Mouse (Mus musculus) telencephalon, adult 2 months (tissue): ENCODE results near the gene 2610318N02Rik.
"Not testable (repeated sequence)": the region's sequence is repeated elsewhere in the genome, so short reads cannot be mapped to it uniquely, and the experiment has no call there.

ENCODE experiments used
- DNase-seq: peaks from one replicate; pipeline ENCODE4 v3.0.0-alpha.2; 2011; ENCODE audit warnings: low read depth, low spot score

Gene 2610318N02Rik

DNA sequence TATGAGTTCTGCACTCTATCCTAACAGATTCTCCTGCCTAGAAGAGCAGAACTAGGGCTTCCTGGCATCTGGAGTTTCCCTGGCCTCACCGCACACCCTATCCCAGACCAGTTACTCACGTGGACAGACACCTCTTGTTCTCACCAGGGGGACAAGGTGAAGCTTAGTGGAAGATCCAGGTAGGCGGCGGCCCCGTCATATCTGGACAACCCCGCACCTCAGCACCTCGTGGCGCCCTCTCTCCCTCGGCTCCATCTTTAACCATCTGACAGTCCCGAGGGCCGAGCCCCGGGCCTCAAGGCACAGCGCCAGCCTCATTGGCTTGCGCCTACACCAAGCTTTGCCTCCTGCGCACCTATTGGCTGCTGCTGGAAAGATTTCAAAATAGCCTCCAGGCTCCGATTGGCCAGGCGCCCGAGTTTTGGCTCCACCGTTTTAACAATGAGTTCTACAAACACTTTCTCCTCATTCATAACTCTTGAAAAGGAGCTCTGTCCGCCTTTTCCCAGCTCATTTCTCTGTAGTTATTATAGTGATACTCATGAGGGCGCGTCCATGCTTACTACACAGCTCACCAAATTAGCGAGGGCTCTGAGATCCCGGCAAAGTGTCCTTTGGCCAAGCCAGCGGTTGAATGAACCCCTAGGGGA lies at the start of gene 2610318N02Rik:
TSS of gene 2610318N02Rik (minus strand) at position 297 of the 650 bp plus-strand sequence.
- peak; percentile 53 for DNase-seq

DNA sequence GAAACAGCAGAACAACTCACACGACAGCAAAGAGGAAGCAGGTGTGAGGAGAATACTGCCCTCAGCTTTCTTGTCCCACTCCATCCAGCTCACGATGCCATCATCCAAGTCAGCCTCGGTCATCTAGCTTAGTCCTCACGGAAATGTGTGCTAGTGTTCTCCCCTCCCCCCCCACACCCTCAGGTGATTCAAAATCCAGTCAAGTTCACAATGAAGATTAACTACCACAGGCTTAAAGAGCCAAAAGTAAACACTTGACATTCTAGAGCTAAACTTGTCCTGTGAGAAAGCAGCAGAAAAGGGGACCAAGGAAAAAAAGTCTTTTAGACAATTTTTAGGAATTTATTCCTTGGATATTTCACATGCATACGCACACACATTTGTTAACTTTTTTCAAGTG lies 43.1 kb upstream of the 2610318N02Rik start:
- DNase-seq = no peak

DNA sequence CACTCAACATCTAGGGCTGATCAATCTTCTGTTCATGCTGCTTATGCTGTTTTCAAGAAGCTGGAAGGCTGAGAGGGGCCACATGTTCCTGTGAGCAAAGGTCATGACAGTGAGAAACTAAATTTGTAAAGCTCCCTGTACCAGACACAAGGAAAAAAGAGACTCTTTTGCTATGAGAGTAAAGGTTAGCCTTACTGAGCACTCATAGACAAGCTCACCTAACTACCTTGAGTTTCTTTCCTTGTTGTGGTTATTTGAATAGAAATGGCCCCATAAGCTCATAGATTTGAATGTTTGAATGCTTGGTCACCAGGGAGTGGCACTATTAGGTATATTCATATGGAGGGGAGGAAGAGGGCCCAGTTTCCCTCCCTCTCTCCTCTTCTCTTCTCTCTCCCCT lies 42.2 kb upstream of the 2610318N02Rik start:
- DNase-seq = no peak

DNA sequence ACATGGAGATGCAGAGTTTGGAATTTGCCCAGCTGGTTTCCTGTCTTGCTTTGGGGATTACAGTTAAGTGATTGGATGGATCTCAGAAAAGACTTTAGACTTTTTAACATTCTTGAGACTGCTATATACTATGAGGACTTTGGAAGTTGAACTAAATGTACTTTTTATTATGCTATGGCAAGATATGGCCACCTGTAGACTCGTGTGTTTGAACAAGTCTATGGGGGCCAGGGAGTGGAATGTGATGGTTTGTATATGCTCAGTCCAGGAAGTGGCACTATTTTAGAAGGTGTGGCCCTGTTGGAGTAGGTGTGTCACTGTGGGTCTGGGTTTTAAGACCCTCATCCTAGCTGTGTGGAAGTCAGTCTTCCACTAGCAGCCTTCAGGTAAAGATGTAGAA lies 40.5 kb upstream of the 2610318N02Rik start:
- not testable (repeated sequence) for DNase-seq

DNA sequence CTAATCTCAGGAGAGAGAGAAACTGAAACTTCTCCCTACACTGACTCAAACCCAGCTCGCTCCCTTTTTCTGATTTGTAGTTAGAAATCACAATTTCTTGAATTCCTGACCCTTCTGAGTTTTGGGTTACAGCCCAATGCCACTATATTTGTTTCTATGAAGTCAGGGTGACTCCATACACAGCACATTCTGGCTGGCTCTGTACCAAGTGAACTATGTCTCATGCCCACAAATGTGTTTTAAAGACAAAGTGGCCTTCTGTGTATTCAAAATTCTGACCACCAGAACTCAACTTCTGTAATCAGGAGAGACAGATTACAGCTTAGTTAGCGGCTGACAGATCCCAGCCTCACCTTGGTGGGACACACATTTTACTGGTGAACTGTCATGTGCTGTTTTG lies 29.4 kb upstream of the 2610318N02Rik start:
- no peak for DNase-seq

- no peak for DNase-seq
Measured at GRCm38 (mm10) chr16:17151874-17152273, 26.9 kb upstream of the 2610318N02Rik start.

GRCm38 (mm10) chr16:17150520-17151258 lies 25.7 kb upstream of the 2610318N02Rik start:
- no peak for DNase-seq

DNA sequence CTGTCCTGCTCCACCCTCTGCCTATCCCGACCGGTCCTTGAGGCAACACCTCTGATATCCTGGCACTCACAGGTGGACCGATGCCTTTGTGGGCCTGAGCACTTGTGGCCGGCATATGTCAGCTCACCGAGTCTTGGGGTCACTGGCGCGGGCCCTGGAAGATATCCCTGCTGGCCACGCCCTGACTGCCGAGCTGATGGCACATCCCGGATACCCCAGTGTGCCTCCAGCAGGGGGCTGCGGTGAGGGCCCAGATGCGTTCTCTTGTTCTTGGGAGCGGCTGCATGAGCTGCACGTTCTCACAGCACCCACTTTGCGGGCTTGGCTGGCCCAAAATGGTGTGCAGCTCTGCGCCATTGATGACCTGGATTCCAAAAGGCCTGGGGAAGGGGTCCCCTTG lies 23.1 kb upstream of the 2610318N02Rik start:
- no peak for DNase-seq

DNA sequence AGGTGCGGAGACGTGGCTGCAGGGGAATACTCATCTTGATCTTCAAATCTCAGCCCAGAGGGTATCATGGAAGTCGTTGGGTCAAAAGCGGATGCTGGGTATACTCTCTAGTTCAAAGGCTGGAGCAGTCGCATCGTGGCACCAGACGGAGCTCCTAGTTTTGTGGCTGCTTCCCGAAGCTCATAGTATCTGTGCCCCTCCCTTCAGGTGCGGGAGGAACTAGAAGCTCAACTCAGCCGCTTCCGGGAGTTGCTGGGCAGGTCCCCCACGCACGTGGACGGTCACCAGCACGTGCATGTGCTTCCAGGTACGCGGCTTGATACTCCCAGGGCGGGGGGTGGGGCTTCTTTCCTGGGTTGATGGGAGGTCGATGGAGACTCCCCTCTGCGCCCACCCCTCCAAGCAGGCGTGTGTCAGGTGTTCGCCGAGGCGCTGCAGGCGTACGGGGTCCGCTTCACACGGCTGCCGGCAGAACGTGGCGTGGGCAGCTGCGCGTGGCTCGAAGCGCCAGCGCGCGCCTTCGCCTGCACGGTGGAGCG lies 22.5 kb upstream of the 2610318N02Rik start:
- no peak for DNase-seq

DNA sequence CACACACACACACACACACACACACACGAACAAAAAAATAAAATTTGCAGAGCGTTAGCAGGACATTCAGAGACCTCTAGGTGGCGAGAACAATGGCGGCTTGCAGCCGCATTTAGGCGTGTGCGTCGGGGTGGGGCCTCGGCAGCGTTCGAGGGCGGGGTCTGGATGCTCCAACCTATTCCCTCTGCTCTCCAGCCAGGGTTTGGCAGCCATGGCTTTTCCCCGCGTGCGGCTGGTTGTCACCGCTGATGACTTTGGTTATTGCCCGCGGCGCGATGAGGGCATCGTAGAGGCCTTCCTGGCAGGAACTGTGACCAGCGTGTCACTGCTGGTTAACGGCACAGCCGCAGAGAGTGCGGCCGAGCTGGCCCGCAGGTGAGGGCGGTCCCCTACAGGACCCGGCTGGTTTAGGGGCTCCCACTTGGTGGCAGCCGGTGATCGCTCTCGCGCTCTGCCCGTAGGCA lies 21.8 kb upstream of the 2610318N02Rik start, which contains the start of gene Ccdc116:
TSS of gene Ccdc116 (minus strand) at position 458 of the 464 bp plus-strand sequence.
- peak; percentile 84 for DNase-seq

- no peak for DNase-seq
Measured at GRCm38 (mm10) chr16:17144339-17144738, 19.4 kb upstream of the 2610318N02Rik start, which contains the start of gene Ydjc. Gene Ydjc, plus strand, starts transcription at chr16:17144621.

GRCm38 (mm10) chr16:17137355-17137754 lies 12.4 kb upstream of the 2610318N02Rik start:
- no peak for DNase-seq

GRCm38 (mm10) chr16:17132906-17133200 lies 7.9 kb upstream of the 2610318N02Rik start:
- no peak for DNase-seq

- peak; percentile 91 for DNase-seq
Measured at GRCm38 (mm10) chr16:17132089-17132905, 7.3 kb upstream of the 2610318N02Rik start, which contains the start of gene Sdf2l1. Gene Sdf2l1, minus strand, starts transcription at chr16:17132383.

- no peak for DNase-seq
Measured at GRCm38 (mm10) chr16:17131191-17132088, 6.5 kb upstream of the 2610318N02Rik start.

DNA sequence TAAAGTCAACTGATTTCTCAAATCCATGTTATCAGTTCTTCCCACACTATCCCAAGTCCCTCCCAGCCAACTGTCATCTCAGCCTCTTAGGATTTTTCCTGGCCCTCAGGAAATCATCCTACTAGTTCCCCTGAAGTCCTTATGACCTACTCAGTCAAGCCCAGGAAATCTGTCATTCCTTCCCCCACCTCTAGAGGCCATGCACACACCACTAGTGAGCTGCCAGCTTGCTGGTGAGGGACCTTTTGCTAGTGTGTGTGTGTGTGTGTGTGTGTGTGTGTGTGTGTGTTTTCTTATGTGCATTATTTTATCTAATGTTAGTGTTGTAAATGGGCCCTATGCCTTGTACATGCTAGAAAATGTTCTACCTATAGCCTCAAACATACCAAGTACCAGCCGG lies 2.3 kb upstream of the 2610318N02Rik start:
- DNase-seq = no peak

- DNase-seq = no peak
Measured at GRCm38 (mm10) chr16:17124119-17124870, 672 bp downstream of the 2610318N02Rik start.

GRCm38 (mm10) chr16:17121569-17121968 lies 3.4 kb downstream of the 2610318N02Rik start:
- DNase-seq = no peak

GRCm38 (mm10) chr16:17117309-17117799 lies 7.6 kb downstream of the 2610318N02Rik start:
- DNase-seq = no peak
